Mouse (Mus musculus): ENCODE results near the gene Gm47289. TPM values are rescaled to one million over a fixed set of nuclear protein-coding genes. Genes with fewer than 3 reads are reported as not detected.

The Gm47289 gene
- polyA plus RNA-seq, 1 experiment, result not detected

DNA sequence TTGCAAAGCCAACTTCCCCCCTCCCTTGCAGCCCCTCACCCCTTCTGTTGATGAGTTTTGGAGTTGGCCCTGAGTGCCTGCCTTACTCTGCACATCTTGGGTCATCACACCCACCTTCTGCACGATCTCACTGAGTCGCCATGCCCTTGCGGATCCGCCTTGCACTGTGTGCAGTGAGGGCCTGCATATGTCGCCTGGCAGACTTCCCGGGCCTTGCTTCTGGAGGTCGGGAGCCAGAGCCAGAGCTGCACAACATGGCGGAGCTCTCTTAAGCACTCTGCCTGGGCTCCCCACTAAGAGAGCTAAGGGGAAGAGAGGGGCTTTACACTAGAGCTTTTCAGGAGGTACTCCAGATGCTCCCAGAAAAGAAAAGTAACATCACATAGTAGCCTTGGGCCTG is 14.3 kb upstream of the Gm47289 start:
- Histone ChIP-seq H3K4me1 (replicated peaks; ENCODE audit: control insufficient read depth, insufficient read depth, low read length) (no peaks in the 10 kb centered on the region), H3K36me3 (ENCODE audit: control insufficient read depth, insufficient read depth, low read length) (no peaks in the 10 kb centered on the region), H3K4me3 (ENCODE audit: control insufficient read depth, insufficient read depth, low read length) (no peak overlapping the region), H3K27me3 (ENCODE audit: control insufficient read depth, insufficient read depth, low read length) (no peaks in the 10 kb centered on the region), H3K27ac (ENCODE audit: control insufficient read depth, insufficient read depth, low read length) (no peak overlapping the region)
- DNase-seq, result no peak
- TF ChIP-seq POLR2A (IDR thresholded peaks at IDR 0.05; ENCODE audit: control insufficient read depth, extremely low read depth, insufficient read depth, low read length, poor library complexity) (no peak), CTCF (IDR thresholded peaks at IDR 0.05; ENCODE audit: borderline replicate concordance, control insufficient read depth, extremely low read depth, insufficient read depth, low read length, poor library complexity) (no peak)
- 90% methylated on average over 8 of the region's 8 CpGs for WGBS

DNA sequence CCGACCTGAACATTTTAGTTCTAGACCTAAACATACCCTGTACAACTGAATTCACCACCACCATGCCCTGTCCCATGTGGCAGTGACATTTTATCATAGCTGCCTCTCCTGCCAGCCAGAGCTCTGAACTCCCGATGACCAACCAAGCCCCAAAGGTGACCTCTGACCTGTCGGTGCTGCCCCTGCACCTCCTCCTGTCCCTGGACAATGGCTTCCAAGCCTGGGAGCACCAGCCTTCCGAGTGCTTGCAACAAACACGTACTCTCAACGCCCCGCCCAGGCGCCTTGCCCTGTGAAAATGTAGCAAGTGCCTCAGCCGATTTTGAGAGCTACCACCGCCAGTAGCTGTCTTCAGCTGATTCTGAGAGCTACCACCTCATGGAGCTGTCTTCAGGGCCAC is 13.8 kb upstream of the Gm47289 start:
- no peak for DNase-seq
- 77% methylated on average over 10 of the region's 10 CpGs for WGBS

GRCm38 (mm10) chr9:119145638-119146037 is 13.3 kb upstream of the Gm47289 start:
- Histone ChIP-seq H3K4me3 (ENCODE audit: control insufficient read depth, insufficient read depth, low read length) (no peak overlapping the region), H3K27ac (ENCODE audit: control insufficient read depth, insufficient read depth, low read length) (no peak overlapping the region), H3K4me1 (replicated peaks; ENCODE audit: control insufficient read depth, insufficient read depth, low read length) (no peaks in the 10 kb centered on the region), H3K27me3 (ENCODE audit: control insufficient read depth, insufficient read depth, low read length) (no peaks in the 10 kb centered on the region), H3K36me3 (ENCODE audit: control insufficient read depth, insufficient read depth, low read length) (no peaks in the 10 kb centered on the region)
- 75% methylated on average over 6 of the region's 6 CpGs for WGBS
- DNase-seq, result no peak
- TF ChIP-seq CTCF (IDR thresholded peaks at IDR 0.05; ENCODE audit: borderline replicate concordance, control insufficient read depth, extremely low read depth, insufficient read depth, low read length, poor library complexity), result no peak
- TF ChIP-seq POLR2A (IDR thresholded peaks at IDR 0.05; ENCODE audit: control insufficient read depth, extremely low read depth, insufficient read depth, low read length, poor library complexity), result no peak

More for the DNA sequence above, 13.8 kb upstream of the Gm47289 start:
- Histone ChIP-seq H3K4me1 (replicated peaks; ENCODE audit: control insufficient read depth, insufficient read depth, low read length) (no peaks in the 10 kb centered on the region), H3K4me3 (ENCODE audit: control insufficient read depth, insufficient read depth, low read length) (no peak overlapping the region), H3K27me3 (ENCODE audit: control insufficient read depth, insufficient read depth, low read length) (no peaks in the 10 kb centered on the region), H3K36me3 (ENCODE audit: control insufficient read depth, insufficient read depth, low read length) (no peaks in the 10 kb centered on the region), H3K27ac (ENCODE audit: control insufficient read depth, insufficient read depth, low read length) (no peak overlapping the region)
- no peak for TF ChIP-seq CTCF (IDR thresholded peaks at IDR 0.05; ENCODE audit: borderline replicate concordance, control insufficient read depth, extremely low read depth, insufficient read depth, low read length, poor library complexity)
- TF ChIP-seq POLR2A (IDR thresholded peaks at IDR 0.05; ENCODE audit: control insufficient read depth, extremely low read depth, insufficient read depth, low read length, poor library complexity), result no peak

DNA sequence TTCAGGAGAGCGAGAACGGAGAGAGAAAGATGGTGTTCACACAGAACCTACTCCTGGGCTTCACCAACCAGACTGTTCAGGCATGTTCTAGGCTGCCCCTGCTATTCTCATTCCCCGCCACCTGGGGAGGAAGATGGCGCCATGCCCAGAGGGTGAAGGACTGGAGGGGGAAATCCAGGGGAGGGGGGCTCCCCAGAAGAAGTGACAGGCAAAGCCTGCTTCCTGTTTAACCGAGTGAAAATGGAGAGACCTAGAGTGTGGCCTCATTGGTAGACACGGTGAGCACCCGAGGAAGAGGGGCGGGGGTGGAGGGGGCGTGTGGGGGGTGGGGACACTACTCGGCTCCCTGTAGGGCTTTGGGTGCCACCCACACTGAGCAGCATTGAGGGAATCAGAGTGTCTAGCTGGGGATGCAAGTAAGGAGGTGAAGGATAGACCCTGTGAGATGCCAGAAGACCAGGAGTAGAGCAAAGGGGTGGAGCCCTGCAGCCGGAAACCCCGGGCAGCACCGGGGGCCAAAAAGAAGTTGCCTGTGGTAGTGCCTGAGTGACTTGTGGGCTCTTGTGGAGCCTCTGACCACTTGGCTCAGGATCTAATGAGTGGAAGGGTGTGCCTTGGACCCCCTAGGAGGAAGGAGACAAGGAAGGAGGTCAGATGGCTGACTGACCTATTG is 12.7 kb upstream of the Gm47289 start:
- DNase-seq, result no peak
- WGBS, result 37% methylated on average over 13 of the region's 13 CpGs
- Histone ChIP-seq H3K27ac (ENCODE audit: control insufficient read depth, insufficient read depth, low read length) (no peak overlapping the region), H3K4me1 (replicated peaks; ENCODE audit: control insufficient read depth, insufficient read depth, low read length) (no peaks in the 10 kb centered on the region), H3K4me3 (ENCODE audit: control insufficient read depth, insufficient read depth, low read length) (no peak overlapping the region), H3K36me3 (ENCODE audit: control insufficient read depth, insufficient read depth, low read length) (no peaks in the 10 kb centered on the region), H3K27me3 (ENCODE audit: control insufficient read depth, insufficient read depth, low read length) (no peaks in the 10 kb centered on the region)
- no peak for TF ChIP-seq CTCF (IDR thresholded peaks at IDR 0.05; ENCODE audit: borderline replicate concordance, control insufficient read depth, extremely low read depth, insufficient read depth, low read length, poor library complexity)

GRCm38 (mm10) chr9:119149601-119150000 is 9.4 kb upstream of the Gm47289 start:
- Histone ChIP-seq H3K4me3 (ENCODE audit: control insufficient read depth, insufficient read depth, low read length) (no peak overlapping the region), H3K27ac (ENCODE audit: control insufficient read depth, insufficient read depth, low read length) (no peak overlapping the region), H3K36me3 (ENCODE audit: control insufficient read depth, insufficient read depth, low read length) (no peaks in the 10 kb centered on the region), H3K27me3 (ENCODE audit: control insufficient read depth, insufficient read depth, low read length) (no peaks in the 10 kb centered on the region), H3K4me1 (replicated peaks; ENCODE audit: control insufficient read depth, insufficient read depth, low read length) (no peaks in the 10 kb centered on the region)
- no peak for TF ChIP-seq POLR2A (IDR thresholded peaks at IDR 0.05; ENCODE audit: control insufficient read depth, extremely low read depth, insufficient read depth, low read length, poor library complexity)
- no peak for TF ChIP-seq CTCF (IDR thresholded peaks at IDR 0.05; ENCODE audit: borderline replicate concordance, control insufficient read depth, extremely low read depth, insufficient read depth, low read length, poor library complexity)
- DNase-seq, result peak; percentile 17
- WGBS, result 39% methylated on average over 5 of the region's 5 CpGs

DNA sequence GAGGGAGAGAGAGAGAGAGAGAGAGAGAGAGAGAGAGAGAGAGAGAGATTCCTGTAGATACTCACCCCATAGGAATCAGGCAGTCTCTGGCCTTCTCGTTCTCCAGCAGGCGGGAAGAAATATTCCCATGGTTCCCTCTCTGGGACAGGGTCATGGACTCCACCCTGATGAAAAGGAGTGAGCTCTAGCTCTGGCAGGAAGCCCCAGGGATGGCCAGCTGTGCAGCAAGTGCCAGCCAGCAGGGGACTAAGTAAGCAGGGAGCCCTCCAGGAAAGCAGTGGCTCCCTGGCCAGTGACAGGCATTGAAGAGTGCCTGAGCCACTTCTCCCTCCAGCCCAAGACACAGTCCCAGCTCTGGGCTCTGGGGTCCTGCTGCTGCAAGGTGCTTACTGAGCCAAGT is 7.2 kb upstream of the Gm47289 start:
- no peaks in the 10 kb centered on the region for H3K4me1 ChIP-seq (replicated peaks; ENCODE audit: control insufficient read depth, insufficient read depth, low read length)
- no peak for TF ChIP-seq POLR2A (IDR thresholded peaks at IDR 0.05; ENCODE audit: control insufficient read depth, extremely low read depth, insufficient read depth, low read length, poor library complexity)
- no peak for TF ChIP-seq CTCF (IDR thresholded peaks at IDR 0.05; ENCODE audit: borderline replicate concordance, control insufficient read depth, extremely low read depth, insufficient read depth, low read length, poor library complexity)
- H3K36me3 ChIP-seq (ENCODE audit: control insufficient read depth, insufficient read depth, low read length), result no peaks in the 10 kb centered on the region
- peaks cover 2% of the 10 kb centered on the region; the same call in 1 of the 2 replicates for H3K27me3 ChIP-seq (ENCODE audit: control insufficient read depth, insufficient read depth, low read length)
- WGBS, result 89% methylated on average over 2 of the region's 2 CpGs
- H3K4me3 ChIP-seq (ENCODE audit: control insufficient read depth, insufficient read depth, low read length), result no peak overlapping the region
- DNase-seq, result no peak
- no peak overlapping the region for H3K27ac ChIP-seq (ENCODE audit: control insufficient read depth, insufficient read depth, low read length)

DNA sequence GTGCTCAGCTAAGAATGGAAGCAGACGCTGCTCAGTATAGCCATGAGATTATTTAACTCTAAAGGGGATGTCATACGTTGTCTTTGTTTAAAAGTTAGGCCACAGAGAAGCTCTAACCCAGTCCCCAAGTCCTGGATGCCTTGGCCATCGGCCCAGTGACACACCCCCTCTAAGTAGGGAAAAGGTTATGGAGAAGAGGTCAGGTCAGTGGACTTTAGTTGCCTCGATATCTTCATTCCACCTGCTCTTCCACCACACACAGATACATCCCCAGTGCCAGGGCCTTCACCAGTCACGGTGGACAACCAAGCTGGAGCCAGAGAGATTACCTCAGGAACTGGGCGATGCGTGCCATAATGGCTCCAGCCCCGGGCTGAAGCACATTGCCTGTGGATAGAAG is 3.5 kb upstream of the Gm47289 start:
- Histone ChIP-seq H3K4me3 (ENCODE audit: control insufficient read depth, insufficient read depth, low read length) (no peak overlapping the region), H3K4me1 (replicated peaks; ENCODE audit: control insufficient read depth, insufficient read depth, low read length) (no peaks in the 10 kb centered on the region), H3K27ac (ENCODE audit: control insufficient read depth, insufficient read depth, low read length) (no peak overlapping the region), H3K36me3 (ENCODE audit: control insufficient read depth, insufficient read depth, low read length) (no peaks in the 10 kb centered on the region), H3K27me3 (ENCODE audit: control insufficient read depth, insufficient read depth, low read length) (peaks cover 3% of the 10 kb centered on the region; the same call in 1 of the 2 replicates)
- no peak for TF ChIP-seq CTCF (IDR thresholded peaks at IDR 0.05; ENCODE audit: borderline replicate concordance, control insufficient read depth, extremely low read depth, insufficient read depth, low read length, poor library complexity)
- TF ChIP-seq POLR2A (IDR thresholded peaks at IDR 0.05; ENCODE audit: control insufficient read depth, extremely low read depth, insufficient read depth, low read length, poor library complexity), result no peak
- DNase-seq, result no peak
- 85% methylated on average over 8 of the region's 8 CpGs for WGBS

Data from thymus, adult 2 months (tissue).